21 mouse cellular contexts compared by ENCODE assay signal in genomic region chr4:82479394-82479793, GRCm38 (mm10).
DNase-seq lines count a peak whose midpoint lies in the region; ATAC-seq and TF ChIP-seq lines count a peak whose summit lies in the region.
"Had no signal": no experiment of that assay in that cellular context is flagged by ENCODE, and none has a peak within 500 bp of the region (broad histone marks: within the 10 kb centered on the region; RNA-seq: fewer than 3 reads in every experiment).

No protein-coding gene starts in this region.

- no peak overlapping the region for H3K4me3 ChIP-seq in forebrain, postnatal 0 days (ENCODE audit: low read depth, low read length)
- H3K4me3 ChIP-seq in forebrain, embryonic 13.5 days: no peak overlapping the region
- H3K4me3 ChIP-seq in kidney, postnatal 0 days (replicated peaks; ENCODE audit: low read depth, low read length): no peak overlapping the region
- H3K4me3 ChIP-seq in midbrain, postnatal 0 days (ENCODE audit: low read depth, low read length): no peak overlapping the region
- H3K4me3 ChIP-seq in midbrain, embryonic 15.5 days: no peak overlapping the region
- H3K4me3 ChIP-seq in stomach, postnatal 0 days (ENCODE audit: low read depth, low read length): no peak overlapping the region
- H3K4me3 ChIP-seq: embryonic facial prominence, embryonic 13.5 days; kidney, embryonic 15.5 days; midbrain, embryonic 12.5 days; myocyte; neural tube, embryonic 15.5 days had no signal

- H3K27me3 ChIP-seq in forebrain, postnatal 0 days (ENCODE audit: insufficient read depth, low read length): no peaks in the 10 kb centered on the region
- no peaks in the 10 kb centered on the region for H3K27me3 ChIP-seq in forebrain, embryonic 13.5 days
- no peaks in the 10 kb centered on the region for H3K27me3 ChIP-seq in kidney, postnatal 0 days (ENCODE audit: insufficient read depth, low read length)
- H3K27me3 ChIP-seq in midbrain, postnatal 0 days (ENCODE audit: insufficient read depth, low read length): no peaks in the 10 kb centered on the region
- H3K27me3 ChIP-seq in midbrain, embryonic 15.5 days (replicated peaks): no peaks in the 10 kb centered on the region
- no peaks in the 10 kb centered on the region for H3K27me3 ChIP-seq in stomach, postnatal 0 days (ENCODE audit: control insufficient read depth, insufficient read depth, low read length)
- H3K27me3 ChIP-seq: embryonic facial prominence, embryonic 13.5 days; kidney, embryonic 15.5 days; midbrain, embryonic 12.5 days; neural tube, embryonic 15.5 days had no signal

- H3K27ac ChIP-seq in forebrain, postnatal 0 days (ENCODE audit: low read depth, low read length): no peak overlapping the region
- H3K27ac ChIP-seq in forebrain, embryonic 13.5 days: no peak overlapping the region
- H3K27ac ChIP-seq in kidney, postnatal 0 days: no peak overlapping the region
- H3K27ac ChIP-seq in midbrain, postnatal 0 days (ENCODE audit: low read depth, low read length): no peak overlapping the region
- H3K27ac ChIP-seq in midbrain, embryonic 15.5 days: no peak overlapping the region
- H3K27ac ChIP-seq in stomach, postnatal 0 days (replicated peaks): no peak overlapping the region
- H3K27ac ChIP-seq: embryonic facial prominence, embryonic 13.5 days; kidney, embryonic 15.5 days; midbrain, embryonic 12.5 days; neural tube, embryonic 15.5 days had no signal

- no peak overlapping the region for H3K9ac ChIP-seq in forebrain, postnatal 0 days
- H3K9ac ChIP-seq in forebrain, embryonic 13.5 days: no peak overlapping the region
- H3K9ac ChIP-seq in kidney, postnatal 0 days (ENCODE audit: low read depth, low read length): no peak overlapping the region
- no peak overlapping the region for H3K9ac ChIP-seq in midbrain, postnatal 0 days (replicated peaks; ENCODE audit: low read length, poor library complexity, severe bottlenecking)
- no peak overlapping the region for H3K9ac ChIP-seq in midbrain, embryonic 15.5 days
- H3K9ac ChIP-seq in stomach, postnatal 0 days (ENCODE audit: low read length): no peak overlapping the region
- H3K9ac ChIP-seq: embryonic facial prominence, embryonic 13.5 days; kidney, embryonic 15.5 days; midbrain, embryonic 12.5 days; neural tube, embryonic 15.5 days had no signal

- H3K4me1 ChIP-seq in forebrain, postnatal 0 days (ENCODE audit: insufficient read depth): peaks cover 5% of the 10 kb centered on the region
- H3K4me1 ChIP-seq in forebrain, embryonic 13.5 days: peaks cover 43% of the 10 kb centered on the region
- H3K4me1 ChIP-seq in kidney, postnatal 0 days (replicated peaks; ENCODE audit: insufficient read depth, low read length): no peaks in the 10 kb centered on the region
- H3K4me1 ChIP-seq in midbrain, postnatal 0 days (ENCODE audit: insufficient read depth, low read length): no peaks in the 10 kb centered on the region
- peaks cover 9% of the 10 kb centered on the region for H3K4me1 ChIP-seq in midbrain, embryonic 15.5 days
- H3K4me1 ChIP-seq in stomach, postnatal 0 days (replicated peaks; ENCODE audit: control insufficient read depth, insufficient read depth): no peaks in the 10 kb centered on the region

- ATAC-seq in forebrain, postnatal 0 days: no peak
- no peak for ATAC-seq in forebrain, embryonic 13.5 days
- ATAC-seq in kidney, postnatal 0 days (replicated peaks; ENCODE audit: low FRiP score, low read depth): no peak
- no peak for ATAC-seq in midbrain, postnatal 0 days (ENCODE audit: low FRiP score)
- no peak for ATAC-seq in midbrain, embryonic 15.5 days (replicated peaks)
- ATAC-seq in stomach, postnatal 0 days (ENCODE audit: low FRiP score, low TSS enrichment): no peak
- ATAC-seq: hindbrain, embryonic 16.5 days had no signal

- no peak overlapping the region for H3K4me2 ChIP-seq in forebrain, postnatal 0 days (ENCODE audit: low read depth)
- H3K4me2 ChIP-seq in forebrain, embryonic 13.5 days: no peak overlapping the region
- no peak overlapping the region for H3K4me2 ChIP-seq in kidney, postnatal 0 days (ENCODE audit: low read length)
- no peak overlapping the region for H3K4me2 ChIP-seq in midbrain, postnatal 0 days (ENCODE audit: low read depth, low read length, poor library complexity, severe bottlenecking)
- H3K4me2 ChIP-seq in midbrain, embryonic 15.5 days: no peak overlapping the region
- H3K4me2 ChIP-seq in stomach, postnatal 0 days (replicated peaks; ENCODE audit: low read depth): no peak overlapping the region
- H3K4me2 ChIP-seq: embryonic facial prominence, embryonic 13.5 days; heart, embryonic 11.5 days; kidney, embryonic 15.5 days; midbrain, embryonic 12.5 days; neural tube, embryonic 15.5 days had no signal

- WGBS in forebrain, postnatal 0 days: 65% methylated on average over 4 of the region's 4 CpGs
- WGBS in forebrain, embryonic 13.5 days: 72% methylated on average over 4 of the region's 4 CpGs
- 63% methylated on average over 4 of the region's 4 CpGs for WGBS in kidney, postnatal 0 days
- 65% methylated on average over 4 of the region's 4 CpGs for WGBS in midbrain, postnatal 0 days
- 68% methylated on average over 4 of the region's 4 CpGs for WGBS in midbrain, embryonic 15.5 days
- WGBS in stomach, postnatal 0 days: 64% methylated on average over 4 of the region's 4 CpGs

- peak; percentile 34 for TF ChIP-seq CTCF in forebrain, postnatal 0 days (IDR thresholded peaks at IDR 0.05; ENCODE audit: low read depth)
- peak; percentile 29; the same call in 1 of the 2 replicates for TF ChIP-seq CTCF in kidney, postnatal 0 days (IDR thresholded peaks at IDR 0.05; ENCODE audit: low read depth)
- peak; percentile 42 for TF ChIP-seq CTCF in midbrain, postnatal 0 days (IDR thresholded peaks at IDR 0.05)
- TF ChIP-seq CTCF in stomach, postnatal 0 days (IDR thresholded peaks at IDR 0.05; ENCODE audit: low read depth): peak; percentile 53

- no peak for TF ChIP-seq EP300 in stomach, postnatal 0 days (optimal IDR thresholded peaks at IDR 0.05)

- H3K36me3 ChIP-seq in forebrain, postnatal 0 days (ENCODE audit: insufficient read depth): no peaks in the 10 kb centered on the region
- H3K36me3 ChIP-seq in forebrain, embryonic 13.5 days (ENCODE audit: poor library complexity, severe bottlenecking): peaks cover 5% of the 10 kb centered on the region; the same call in 1 of the 2 replicates
- no peaks in the 10 kb centered on the region for H3K36me3 ChIP-seq in kidney, postnatal 0 days (ENCODE audit: insufficient read depth, low read length)
- H3K36me3 ChIP-seq in midbrain, postnatal 0 days (ENCODE audit: insufficient read depth, low read length): no peaks in the 10 kb centered on the region
- no peaks in the 10 kb centered on the region for H3K36me3 ChIP-seq in midbrain, embryonic 15.5 days (replicated peaks)
- H3K36me3 ChIP-seq in stomach, postnatal 0 days (ENCODE audit: control insufficient read depth, insufficient read depth, low read length): no peaks in the 10 kb centered on the region
- H3K36me3 ChIP-seq: kidney, embryonic 15.5 days; neural tube, embryonic 15.5 days had no signal

- H3K9me3 ChIP-seq in forebrain, postnatal 0 days (ENCODE audit: low read length): no peaks in the 10 kb centered on the region
- H3K9me3 ChIP-seq in forebrain, embryonic 13.5 days (replicated peaks): no peaks in the 10 kb centered on the region
- H3K9me3 ChIP-seq in kidney, postnatal 0 days (replicated peaks; ENCODE audit: low read length): no peaks in the 10 kb centered on the region
- H3K9me3 ChIP-seq in midbrain, postnatal 0 days (ENCODE audit: low read length): no peaks in the 10 kb centered on the region
- no peaks in the 10 kb centered on the region for H3K9me3 ChIP-seq in midbrain, embryonic 15.5 days
- no peaks in the 10 kb centered on the region for H3K9me3 ChIP-seq in stomach, postnatal 0 days (ENCODE audit: control insufficient read depth, low read length)
- H3K9me3 ChIP-seq: embryonic facial prominence, embryonic 13.5 days; kidney, embryonic 15.5 days; midbrain, embryonic 12.5 days; neural tube, embryonic 15.5 days had no signal

- no peak for DNase-seq in forebrain, postnatal 0 days
- no peak for DNase-seq in kidney, postnatal 0 days (ENCODE audit: low spot score)
- no peak for DNase-seq in kidney, postnatal 36 days
- no peak for DNase-seq in midbrain, postnatal 0 days (ENCODE audit: low spot score)
- no peak for DNase-seq in stomach, postnatal 0 days (ENCODE audit: low spot score)
- DNase-seq in embryo, embryonic 11 days: no peak
- DNase-seq: adrenal gland, postnatal 10 days; cerebellum, adult 18-20 months; gastrocnemius, postnatal 14 days; heart, postnatal 36 days; lung, adult 18-20 months; thymus, postnatal 4 days had no signal
